Comparison of ENCODE assay signal across 1 mouse cellular context in the genomic region with DNA sequence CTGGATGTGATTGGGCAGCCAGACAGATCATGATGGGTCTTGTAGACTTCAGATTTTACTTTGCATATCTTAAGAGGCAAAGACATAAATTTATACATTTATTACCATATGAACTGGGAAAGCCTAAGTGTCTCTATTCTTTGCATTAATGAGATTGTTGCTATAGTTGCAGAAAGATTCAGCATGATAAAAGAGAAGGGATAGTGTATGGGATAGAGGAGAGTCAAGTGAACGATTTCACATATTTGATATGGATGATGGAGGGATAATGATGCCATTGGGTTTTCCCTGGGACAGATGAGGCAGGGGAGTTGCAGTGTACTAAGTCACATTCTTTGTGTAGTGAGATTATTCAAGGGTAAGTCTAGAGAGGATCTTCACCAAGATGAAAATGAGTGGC.
TF ChIP-seq lines count a peak whose summit lies in the region.

No protein-coding gene starts in this region.

TF ChIP-seq in MEL, 35 proteins besides CTCF, POLR2A, EP300 and RAD21:
- TF ChIP-seq JUND (IDR thresholded peaks at IDR 0.05; ENCODE audit: low read depth, low read length) (no peak), POLR2AphosphoS2 (IDR thresholded peaks at IDR 0.05; ENCODE audit: low read length) (peak; percentile 19; the same call in 1 of the 2 replicates)
TF ChIP-seq in MEL: peak in this region for 1.
